Mouse (Mus musculus) cerebellum, adult 18-20 months (tissue): ENCODE data around the gene Rab10.
"Not testable (repeated sequence)": the region's sequence is repeated elsewhere in the genome, so short reads cannot be mapped to it uniquely, and the experiment has no call there.

Experiments used
- DNase-seq, 2 experiments: peaks; one replicate each; pipeline ENCODE4 v3.0.0; 2021

Gene Rab10

DNA sequence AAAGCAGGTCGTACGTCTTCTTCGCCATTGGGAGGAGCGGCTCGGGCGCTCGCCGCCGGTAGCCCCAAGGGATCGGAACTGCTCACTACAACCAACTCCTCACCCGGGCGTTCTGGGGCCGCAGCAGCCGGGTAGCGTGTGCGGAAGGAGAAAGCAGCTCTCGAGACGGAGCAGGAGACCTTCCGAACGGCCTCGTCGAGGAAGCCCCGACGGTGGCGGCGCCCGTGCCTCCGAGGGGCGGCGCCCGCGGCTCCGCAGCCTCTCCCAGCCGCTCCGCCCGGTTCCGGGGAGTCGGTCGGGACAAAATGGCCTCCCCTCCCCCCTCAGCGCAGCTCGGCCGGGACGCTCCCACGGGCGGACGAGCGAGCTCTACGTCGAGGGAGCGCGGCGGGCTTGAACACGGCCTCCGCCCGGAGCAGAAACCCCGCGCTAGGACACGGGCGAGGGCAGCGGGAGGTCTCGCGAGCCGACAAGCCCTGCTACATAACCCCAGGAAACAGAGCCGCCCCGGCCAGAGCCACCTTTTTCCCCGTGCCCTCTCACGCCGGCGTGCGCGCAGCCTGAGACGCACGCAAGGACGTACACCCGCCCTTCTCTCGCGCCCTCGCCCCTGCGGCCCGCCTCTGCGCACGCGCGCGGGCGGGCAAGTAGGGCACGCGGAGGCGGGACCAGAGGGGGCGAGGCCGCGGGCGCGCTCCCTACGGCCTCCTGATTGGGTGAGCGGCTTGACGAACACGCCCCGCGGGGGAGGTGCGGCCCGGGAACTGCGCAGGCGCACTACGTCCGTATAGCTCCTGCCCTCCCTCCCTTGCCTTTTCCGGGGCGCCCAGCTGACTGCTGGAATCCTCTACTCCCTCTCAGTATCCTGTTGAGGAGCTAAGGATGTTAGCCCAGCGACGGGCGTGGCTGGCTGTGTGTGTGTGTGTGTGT is at the start of gene Rab10:
TSS of gene Rab10 (minus strand) at position 579 of the 930 bp plus-strand sequence.
- DNase-seq, result peak; percentile 98 to 100

DNA sequence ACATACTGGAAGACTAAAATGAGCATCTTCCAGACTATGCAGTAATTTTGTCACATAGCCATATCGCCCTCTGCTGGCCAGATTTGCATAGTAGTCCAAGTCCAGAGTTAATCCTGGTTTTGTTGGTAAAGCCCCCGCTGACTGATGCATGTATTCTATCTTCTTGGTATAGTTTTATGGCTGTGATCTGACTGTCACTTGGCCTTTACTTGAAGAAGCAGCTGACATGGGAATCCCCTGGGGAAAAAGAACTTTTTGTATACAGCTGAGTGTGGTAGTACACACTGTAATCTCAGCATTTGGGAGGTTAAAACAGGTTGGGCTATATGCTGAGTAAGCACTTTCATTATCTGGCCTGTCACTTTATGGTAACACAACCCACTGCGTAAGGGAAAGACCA is 49.5 kb upstream of the Rab10 start:
- peak; percentile 73 to 82 for DNase-seq

DNA sequence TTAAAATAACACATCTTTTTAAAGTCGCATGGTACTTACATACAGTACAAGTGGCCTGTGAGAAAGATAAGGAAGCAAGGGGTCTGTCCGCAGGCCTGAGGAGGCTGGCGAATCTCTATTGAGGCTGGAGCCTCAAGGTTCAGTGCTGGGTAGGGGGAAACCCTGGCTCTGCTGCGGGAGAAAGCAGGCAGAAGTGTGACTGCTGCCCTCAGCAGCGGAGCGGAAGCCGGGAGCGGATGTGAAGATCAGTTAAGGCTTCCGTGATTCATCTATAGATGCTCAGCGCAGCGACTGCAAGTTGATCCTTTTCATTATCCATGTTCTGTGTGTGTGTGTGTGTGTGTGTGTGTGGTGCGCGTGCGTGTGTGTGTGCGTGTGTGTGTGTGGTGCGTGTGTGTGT is 47.1 kb upstream of the Rab10 start:
- no peak for DNase-seq

DNA sequence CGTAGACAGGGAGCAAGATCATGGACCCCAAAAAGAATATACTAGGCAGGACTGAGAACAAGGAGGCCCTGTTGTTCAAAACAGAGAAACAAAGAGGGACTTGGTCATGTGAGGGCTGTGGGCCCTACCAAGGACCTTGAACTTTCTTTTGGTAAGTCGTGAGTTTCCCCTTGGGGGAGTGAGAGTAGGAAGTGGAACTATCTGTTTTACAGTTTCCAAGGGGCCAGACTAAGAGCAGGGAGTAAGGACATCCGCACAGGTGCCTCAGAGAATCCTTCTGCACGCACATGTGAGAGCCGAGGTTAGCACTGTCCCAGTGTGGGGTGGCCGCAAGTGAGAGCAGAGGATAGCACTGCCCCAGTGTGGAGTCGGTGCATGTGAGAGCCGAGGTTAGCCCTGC is 45.3 kb upstream of the Rab10 start:
- DNase-seq, result no peak

DNA sequence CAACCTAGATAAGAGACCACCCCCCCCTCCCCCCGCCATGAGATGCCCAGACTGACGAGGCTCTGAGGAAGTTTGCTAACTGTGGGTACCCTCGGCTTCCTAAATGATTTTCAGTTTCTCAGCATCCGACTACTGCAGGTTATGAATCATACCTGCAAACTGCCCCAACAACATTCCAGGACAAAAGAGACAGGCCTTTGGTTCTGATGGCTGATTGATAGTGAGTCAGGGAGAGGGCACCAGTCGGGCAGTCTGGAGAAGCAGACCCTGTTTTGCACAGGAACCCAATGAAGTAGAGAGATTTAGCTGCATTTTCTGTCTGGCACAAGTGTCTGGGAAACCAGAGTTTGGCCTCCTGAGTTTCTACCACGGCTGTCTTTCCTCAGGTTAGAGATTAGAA is 42.4 kb upstream of the Rab10 start:
- DNase-seq, result no peak

DNA sequence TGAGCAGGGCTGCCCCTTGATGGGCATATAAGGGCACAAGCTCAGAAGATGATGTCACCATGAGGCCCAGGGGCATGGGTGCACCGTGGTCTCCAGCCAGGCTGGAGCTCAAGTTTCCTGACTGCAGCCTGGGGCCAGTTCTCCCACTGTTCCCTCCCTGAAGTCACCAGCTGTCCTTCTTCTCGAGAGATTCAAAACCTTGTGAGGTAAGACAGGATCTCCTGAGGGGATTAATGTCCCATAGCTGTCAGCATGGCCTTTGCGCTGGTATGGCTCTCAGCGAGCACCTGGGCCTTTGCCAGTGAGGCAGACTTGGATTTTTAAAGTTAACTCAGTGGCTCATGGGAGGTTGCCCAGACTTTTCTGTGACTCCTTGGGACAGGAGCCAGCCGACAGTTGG is 40.4 kb upstream of the Rab10 start:
- no peak for DNase-seq

DNA sequence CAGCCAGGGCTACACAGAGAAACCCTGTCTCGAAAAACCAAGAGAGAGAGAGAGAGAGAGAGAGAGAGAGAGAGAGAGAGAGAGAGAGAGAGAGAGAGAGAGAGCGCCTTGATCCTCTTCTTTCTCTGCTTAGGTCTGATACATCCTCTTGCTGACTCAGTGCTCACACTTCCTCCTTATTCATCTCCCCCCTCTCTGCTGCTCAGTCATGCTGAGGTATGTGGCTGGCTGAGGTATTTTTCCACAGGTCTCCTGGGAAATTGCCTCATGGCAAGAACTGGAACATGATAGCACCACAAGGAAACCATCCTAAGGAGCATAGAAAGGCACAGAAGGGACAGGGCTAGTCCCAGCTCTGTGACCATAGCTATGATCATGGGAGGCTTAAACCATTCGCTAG is 39.6 kb upstream of the Rab10 start:
- DNase-seq, result no peak

DNA sequence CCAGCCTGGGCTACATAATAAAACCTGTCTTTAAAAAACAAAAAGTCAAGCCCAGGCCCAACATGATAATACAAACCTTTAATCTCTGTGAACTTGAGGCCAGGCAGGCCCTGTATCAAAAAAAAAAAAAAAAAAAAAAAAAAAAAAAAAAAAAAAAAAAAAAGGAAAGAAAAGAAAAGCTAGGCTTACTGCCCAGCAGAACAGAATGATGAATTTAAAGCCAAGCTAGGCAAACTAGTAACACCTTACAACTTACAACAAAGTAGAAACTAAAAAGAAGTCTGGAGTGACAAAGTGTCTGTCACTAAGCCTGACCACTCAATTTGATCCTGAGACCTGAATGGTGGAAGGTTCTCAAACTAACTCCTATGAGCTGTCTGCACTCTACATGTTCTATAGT is 37.9 kb upstream of the Rab10 start:
- no peak for DNase-seq

DNA sequence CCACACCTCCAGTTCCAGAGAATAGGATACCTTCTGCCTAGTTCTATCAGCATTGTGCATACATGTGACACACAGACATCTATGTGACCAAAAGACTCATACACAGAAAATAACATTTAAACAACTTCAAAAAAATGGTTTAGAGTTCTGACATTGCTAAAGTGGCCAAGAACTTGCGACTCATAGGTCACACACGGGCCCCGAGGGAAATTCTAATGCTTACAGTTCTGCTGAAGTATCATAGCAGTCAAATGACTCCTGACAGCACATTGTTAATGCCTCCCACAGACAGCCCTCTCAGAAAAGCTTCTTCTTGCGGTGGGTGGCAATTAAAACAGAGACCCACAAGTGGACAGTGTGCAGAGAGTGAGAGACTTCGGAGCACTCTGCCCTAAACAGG is 35.3 kb upstream of the Rab10 start:
- DNase-seq, result no peak

DNA sequence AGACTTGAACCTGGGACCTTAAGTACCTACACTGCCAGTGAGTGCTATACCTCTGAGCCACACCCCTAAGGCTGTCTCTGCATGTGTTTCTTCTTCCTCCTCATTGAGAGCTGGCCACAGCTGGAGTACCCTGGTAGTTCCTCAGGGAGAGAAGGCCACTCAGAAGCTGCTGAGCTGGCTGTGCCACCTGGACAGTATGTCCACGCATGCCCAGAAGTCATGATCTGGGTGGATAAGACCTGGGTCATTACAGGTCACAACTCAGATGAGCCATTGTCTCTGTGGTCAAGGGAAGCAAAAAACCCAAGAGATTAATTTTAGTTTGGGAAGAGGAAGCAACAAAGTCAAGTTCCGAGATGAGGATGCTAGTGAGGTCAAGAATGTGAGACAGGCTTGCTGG is 34.4 kb upstream of the Rab10 start:
- DNase-seq, result no peak

DNA sequence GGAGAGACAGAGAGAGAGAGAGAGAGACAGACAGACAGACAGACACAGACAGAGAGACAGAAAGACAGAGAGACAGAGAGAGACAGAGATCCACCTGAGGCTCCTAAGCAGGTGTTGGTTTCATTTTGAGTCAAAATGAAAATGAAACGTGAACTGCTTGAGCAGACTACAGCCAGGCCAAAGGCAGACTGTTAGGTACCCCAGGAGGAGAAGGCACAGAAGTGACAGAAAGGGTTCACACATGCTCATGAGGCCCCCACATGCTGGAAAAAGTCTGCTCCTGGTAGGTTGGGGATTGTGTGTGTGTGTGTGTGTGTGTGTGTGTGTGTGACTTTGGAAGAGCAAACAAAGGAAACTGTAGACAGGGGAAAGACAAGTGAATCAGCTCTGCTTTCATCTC is 29.2 kb upstream of the Rab10 start:
- DNase-seq, result no peak

DNA sequence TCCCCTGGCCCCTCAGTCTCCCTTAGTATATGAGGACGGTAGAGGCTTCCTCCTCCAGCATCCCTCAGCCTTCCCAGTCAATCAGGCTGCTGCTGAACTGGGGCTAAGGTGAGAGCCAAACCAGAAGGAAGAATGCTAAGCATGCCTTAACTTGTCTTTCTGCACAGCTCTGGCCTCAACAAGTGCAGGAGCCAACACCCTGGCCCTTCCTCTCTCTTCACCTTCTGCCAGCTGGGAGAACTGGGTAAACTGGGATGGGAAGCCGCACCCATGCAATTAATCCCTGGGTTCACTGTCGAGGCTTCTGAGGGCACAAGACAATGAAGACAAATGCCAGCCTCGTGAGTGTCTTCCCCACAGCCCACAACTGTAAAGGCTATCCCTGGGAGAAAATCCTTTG is 19.9 kb upstream of the Rab10 start:
- DNase-seq, result no peak

DNA sequence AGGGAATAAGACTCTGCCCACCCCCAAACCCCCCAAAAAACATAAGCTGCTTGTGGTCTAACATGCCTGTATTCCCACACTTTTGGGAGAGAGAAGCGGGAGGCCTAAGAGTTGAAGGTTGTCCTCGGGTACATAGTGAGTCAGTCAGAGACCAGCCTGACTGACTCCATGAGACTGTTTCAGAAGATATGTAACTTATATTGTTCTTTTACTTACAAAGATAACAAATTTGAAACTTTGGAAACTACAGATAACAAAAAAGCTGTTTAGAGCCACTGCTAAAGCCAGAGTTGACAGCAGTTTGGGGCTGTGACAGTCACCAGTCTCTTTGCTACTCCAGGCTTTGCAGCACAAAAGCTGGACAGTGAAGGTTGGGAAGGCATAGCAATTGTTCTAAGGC is 15.5 kb upstream of the Rab10 start:
- no peak for DNase-seq

DNA sequence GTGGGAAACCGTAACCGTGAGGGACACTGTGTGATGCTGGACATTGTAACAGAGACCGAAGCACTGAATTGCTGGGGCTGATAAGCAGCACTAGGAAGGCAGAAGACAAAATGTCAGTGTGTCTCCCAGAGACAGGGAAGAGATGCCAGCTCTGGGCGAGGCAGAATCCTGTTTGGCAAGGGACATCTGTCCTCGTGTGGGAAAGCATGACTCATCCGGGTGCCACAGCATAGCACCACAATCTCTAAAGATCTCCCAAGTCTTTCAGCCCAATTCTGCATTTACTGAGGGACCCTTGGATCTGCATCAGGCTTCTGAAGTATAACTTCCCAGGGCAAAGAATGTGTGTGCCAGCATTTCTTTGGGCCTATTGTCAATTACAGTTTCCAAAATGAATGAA is 13.5 kb upstream of the Rab10 start:
- DNase-seq, result peak in 1 of 2 experiments; percentile 18

DNA sequence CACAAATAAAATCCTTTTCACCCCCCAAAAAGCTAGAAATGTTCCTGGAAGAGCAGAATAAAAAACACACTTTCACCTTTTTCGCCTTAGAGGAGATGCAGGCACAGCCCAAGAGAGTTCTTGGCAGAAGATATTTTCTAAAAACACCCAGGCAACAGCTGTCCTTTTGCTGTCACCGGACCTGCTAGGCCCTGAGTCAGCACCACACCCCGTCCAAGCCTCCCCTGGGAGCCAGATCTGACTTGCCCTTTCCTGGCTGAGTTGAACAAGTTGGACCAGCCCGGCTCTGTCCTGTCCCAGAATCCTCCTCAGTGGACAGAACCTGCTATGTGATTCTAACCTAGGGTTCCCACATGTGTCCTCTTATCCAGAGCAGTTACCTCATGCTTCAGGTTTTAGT is 9.6 kb upstream of the Rab10 start:
- no peak for DNase-seq

DNA sequence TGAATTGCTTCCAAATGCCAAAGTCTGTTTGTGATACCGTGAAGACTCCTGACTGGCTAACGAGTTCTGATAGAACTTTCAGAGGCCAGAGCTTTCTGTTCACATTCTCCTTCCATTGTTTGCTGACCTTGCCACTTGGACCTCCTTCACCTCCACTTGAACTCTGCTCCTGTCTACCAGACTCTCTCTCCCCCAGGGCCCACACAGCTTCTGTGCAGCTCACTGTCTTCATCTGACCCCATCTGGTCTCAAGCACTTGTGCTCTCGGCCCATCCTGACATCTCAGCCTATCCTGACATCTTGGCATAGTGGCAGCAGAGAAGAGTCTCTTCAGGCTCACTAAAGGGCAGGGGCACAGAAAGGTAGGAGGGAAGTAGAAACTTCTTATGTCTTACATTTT is 7.2 kb upstream of the Rab10 start:
- DNase-seq, result no peak

DNA sequence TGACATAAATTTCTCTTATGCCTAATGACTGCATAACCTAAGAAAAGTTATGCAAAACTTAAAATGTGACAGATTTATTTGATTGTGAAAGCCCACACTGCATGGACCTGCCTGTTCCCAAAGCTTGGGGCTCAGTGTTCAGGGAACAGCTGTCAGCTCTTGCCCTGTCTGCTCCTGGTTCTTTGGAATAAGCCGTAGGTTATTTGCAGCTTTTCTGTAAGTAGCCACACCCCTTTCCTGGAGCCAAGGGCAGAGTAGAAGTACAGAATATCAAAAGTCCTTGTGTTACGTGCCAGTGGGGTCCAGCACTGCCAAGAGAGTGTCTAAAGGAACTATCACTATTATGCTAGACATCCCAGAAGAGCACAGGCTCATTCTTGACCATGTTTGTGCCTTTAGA is 6.3 kb upstream of the Rab10 start:
- no peak for DNase-seq

DNA sequence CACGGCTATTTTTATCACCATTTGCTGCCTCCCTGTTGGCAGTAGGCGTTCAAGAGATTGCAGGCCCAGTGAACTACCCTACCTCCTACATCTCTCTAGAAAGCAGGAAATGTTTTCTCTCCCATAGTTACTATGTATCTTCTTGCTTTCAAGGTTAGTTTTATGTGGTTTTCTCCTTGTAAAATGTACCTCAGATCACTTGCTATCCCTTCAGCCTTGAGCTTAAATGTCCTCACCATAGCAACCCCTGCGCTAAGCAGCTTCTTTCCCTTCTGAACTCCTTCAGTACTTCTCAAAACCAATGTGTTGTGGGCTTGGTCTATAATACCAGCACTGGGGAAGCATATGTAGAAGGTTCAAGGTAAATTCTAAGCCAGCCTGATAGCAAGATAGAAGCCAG is 3.1 kb upstream of the Rab10 start:
- no peak for DNase-seq

DNA sequence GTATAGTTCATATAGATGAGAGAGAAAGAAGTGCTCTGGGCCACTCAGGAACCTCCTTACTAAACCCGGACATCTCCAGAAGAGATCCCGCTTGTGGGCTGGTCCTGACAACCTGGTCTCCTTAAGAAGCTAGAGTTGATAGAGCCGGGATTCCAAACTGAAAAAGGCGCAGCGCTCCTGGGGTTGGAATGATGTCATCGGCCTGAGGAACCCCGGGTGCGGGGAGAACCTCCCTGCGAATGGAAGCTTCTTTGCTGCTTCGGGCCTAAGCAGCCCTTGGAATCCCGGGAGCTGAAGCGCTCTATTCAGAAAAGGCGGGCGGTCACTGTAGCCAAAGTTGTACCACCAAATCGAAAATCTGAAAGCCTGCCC is 538 bp upstream of the Rab10 start:
- no peak for DNase-seq

DNA sequence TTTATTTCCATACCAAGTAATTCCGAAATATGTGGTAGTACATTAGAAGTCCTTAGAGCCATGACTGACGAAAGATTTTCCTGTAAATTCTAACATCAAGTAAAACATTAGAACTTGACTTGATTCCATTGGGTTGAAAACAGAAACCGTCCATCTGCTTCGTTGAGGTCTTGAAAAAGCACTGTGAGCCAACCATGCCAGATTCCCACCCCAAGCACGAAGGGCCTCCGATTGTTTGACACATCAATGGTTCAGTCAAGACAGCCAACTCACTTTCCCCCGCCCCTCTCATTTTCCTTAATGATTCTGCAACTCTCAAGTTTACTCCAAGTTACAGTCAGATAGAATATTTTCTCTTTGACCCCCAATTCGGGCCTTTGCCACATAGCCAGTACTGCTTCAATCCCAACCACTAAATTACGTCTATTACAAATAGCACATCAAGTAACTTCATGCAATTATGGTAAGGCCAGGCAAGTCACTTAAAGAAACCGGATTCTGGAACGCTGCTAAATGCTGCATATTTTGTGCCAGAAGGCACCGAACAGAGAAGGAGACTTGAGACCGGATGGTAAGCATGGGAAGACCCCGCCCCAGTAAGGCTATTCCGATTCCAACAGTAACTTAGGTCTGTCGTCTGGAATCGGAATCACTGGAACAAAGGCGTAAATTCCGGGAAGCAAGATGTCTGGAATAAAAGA is 1.1 kb downstream of the Rab10 start:
- DNase-seq, result peak; percentile 11 to 22

DNA sequence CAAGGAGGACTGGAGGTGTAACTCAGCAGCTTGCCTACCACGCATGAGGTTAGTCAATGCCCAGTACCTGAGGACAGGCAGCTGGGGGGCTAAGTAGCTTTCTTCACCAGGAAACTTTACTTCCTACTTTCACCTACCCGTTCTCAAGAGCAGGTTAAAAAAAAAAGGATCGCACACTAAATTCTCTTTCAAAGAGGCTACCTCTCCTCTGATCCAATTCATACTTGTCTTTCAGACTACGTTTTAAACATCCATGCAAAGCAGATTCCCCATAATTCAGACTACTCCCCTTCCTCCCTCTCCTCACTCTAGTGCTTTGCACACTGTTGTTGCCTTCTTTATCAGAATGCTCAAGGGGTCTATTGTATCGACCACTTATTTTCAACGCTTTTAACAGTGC is 2.2 kb downstream of the Rab10 start:
- no peak for DNase-seq

DNA sequence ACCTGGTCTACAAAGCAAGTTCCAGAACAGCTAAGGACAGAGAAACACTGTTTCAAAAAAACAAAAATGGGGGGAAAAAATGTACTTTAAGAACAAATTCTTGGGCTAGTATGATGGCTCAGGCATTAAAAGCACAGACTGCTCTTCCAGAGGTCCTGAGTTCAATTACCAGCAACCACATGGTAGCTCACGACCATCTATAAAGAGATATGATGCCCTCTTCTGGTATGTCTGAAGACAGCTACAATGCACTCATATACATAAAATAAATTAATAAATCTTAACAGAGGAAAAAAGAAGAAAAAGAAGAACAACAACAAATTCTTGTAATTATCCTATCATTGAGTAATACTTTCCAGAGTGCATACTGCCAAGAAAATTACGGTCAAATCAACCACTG is 4.5 kb downstream of the Rab10 start:
- no peak for DNase-seq

DNA sequence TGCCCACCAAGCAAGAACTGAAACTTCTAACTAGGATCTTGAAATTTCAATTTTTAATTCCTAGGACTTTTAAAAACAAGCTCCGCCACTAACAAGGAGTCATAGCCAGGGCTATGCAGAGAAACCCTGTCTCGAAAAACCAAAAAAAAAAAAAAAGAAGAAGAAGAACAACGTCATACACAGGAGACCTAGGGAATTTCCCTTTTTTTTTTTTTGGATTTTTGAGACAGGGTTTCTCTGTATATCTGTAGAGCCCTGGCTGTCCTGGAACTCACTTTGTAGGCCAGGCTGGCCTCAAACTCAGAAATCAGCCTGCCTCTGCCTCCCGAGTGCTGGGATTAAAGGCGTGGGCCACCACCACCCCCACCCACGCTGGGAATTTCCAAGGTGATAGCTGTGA is 12.1 kb downstream of the Rab10 start:
- not testable (repeated sequence) for DNase-seq

DNA sequence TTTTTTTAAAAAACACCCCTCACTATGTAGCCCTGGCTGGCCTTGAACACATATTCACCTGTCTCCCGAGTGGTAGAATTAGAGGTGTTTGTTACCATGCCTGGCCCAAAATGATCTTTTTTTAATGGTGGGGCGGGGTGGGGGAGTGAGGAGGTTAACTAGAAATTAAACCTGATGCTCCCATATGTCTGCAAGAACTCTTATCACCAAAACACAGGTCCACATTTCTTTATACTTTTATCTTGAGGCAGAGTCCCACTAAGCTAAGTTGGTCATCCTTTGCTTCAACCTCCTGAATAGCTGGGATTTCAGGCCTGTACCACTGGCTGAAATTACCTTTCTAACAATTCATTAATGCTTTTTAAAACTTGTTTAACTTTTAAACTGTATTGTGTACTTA is 13.7 kb downstream of the Rab10 start:
- no peak for DNase-seq

DNA sequence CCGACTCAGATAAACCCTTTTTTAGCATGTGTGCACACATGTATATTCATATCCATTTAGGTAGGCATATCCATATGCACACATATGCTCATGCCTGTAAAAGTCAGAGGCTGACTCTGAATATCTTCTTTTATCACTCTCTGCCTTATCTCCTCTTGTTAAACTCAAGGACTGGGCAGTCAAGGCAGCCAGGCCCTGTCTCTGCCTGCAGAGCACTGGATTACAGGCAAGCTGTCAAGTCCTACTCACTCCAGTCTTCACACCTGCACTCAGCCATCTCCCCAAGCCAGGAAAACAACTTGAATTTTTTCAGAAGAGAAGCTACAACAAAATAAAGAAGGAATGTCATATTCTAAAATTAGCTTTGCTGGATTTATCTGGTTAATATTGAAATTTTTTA is 17.9 kb downstream of the Rab10 start:
- no peak for DNase-seq
